Mouse (Mus musculus) limb, embryonic 11.5 days (tissue): ENCODE results near the gene Vkorc1l1. TPM values are rescaled to one million over a fixed set of nuclear protein-coding genes. Genes with fewer than 3 reads are reported as not detected.
"Not testable (repeated sequence)": the region's sequence is repeated elsewhere in the genome, so short reads cannot be mapped to it uniquely, and the experiment has no call there.

ENCODE experiments used
- ATAC-seq: fragments of 200-750 bp; cut with Nextera tagmentation; 2 replicates; pipeline ENCODE4 v1.8.0; 2017; ENCODE audit warnings: low read depth; ENCODE audit not compliant: insufficient number of reproducible peaks, low FRiP score, low TSS enrichment
- DNase-seq: peaks from one replicate; pipeline ENCODE4 v3.0.0-alpha.2; 2015; ENCODE audit warnings: low spot score
- H3K27ac ChIP-seq: fragments of 300-500 bp; sonication (generic); replicated peaks from 2 replicates; pipeline ENCODE4 v1.5.1; 2014; ENCODE audit warnings: low read depth, mild to moderate bottlenecking, low read length
- H3K27me3 ChIP-seq: fragments of 300-500 bp; sonication (generic); 2 replicates; pipeline ENCODE4 v1.6.1; 2014; ENCODE audit warnings: mild to moderate bottlenecking, low read length, mixed read lengths; ENCODE audit not compliant: control insufficient read depth, insufficient read depth
- H3K36me3 ChIP-seq: fragments of 300-500 bp; sonication (generic); 2 replicates; pipeline ENCODE4 v1.6.1; 2014; ENCODE audit warnings: mild to moderate bottlenecking, low read length, moderate library complexity, mixed read lengths; ENCODE audit not compliant: control insufficient read depth, insufficient read depth
- H3K4me1 ChIP-seq: fragments of 300-500 bp; sonication (generic); 2 replicates; pipeline ENCODE4 v1.6.1; 2014; ENCODE audit warnings: low read length, mixed read lengths; ENCODE audit not compliant: control insufficient read depth, insufficient read depth
- H3K4me2 ChIP-seq: fragments of 300-500 bp; sonication (generic); 2 replicates; pipeline ENCODE4 v1.6.1; 2014; ENCODE audit warnings: low read depth, mild to moderate bottlenecking, moderate library complexity; ENCODE audit not compliant: severe bottlenecking
- H3K4me3 ChIP-seq: fragments of 300-500 bp; sonication (generic); 2 replicates; pipeline ENCODE4 v1.5.1; 2014; ENCODE audit warnings: low read depth, low read length
- H3K9ac ChIP-seq: fragments of 300-500 bp; sonication (generic); 2 replicates; pipeline ENCODE4 v1.6.1; 2014; ENCODE audit warnings: mild to moderate bottlenecking, low read length
- H3K9me3 ChIP-seq: fragments of 300-500 bp; sonication (generic); 2 replicates; pipeline ENCODE4 v1.6.1; 2016; ENCODE audit warnings: low read length; ENCODE audit not compliant: control insufficient read depth
- WGBS: fragments of 180-500 bp; shearing (Covaris S2); extraction: QIAGEN DNeasy Blood & Tissue Kit; methylation state at CpG from one replicate; pipeline ENCODE4 v1.1.7; 2014; 5-methylcytosine and 5-hydroxymethylcytosine counted together
- polyA plus RNA-seq: library from polyadenylated mRNA; unstranded; fragments of >200 nt; fragmentation: Nextera tagmentation; extraction: Ambion mirVana; gene quantifications from 2 replicates; pipeline ENCODE4 v1.2.1, GENCODE M21; 2014

The Vkorc1l1 gene
- polyA plus RNA-seq, 1 experiment from 2014 or later, result 35.1 TPM

DNA sequence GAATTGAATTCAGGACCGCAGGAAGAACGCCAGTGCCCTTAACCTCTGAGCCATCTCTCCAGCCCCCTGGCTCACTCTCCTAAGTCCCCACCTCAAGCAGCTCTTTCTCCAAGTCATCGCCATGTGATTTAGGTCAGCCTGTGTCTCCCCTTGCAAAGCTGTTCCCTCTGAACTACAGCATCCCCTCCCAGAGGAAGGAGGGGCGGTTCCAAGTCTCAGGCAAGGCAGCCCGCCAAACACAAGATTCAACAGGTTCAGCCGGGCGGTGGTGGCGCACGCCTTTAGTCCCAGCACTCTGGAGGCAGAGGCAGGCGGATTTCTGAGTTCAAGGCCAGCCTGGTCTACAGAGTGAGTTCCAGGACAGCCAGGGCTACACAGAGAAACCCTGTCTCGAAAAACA, 26.3 kb upstream of the Vkorc1l1 start:
- H3K9me3 ChIP-seq, H3K36me3 ChIP-seq: not testable (repeated sequence)
- 85% methylated on average over 11 of the region's 11 CpGs for WGBS

DNA sequence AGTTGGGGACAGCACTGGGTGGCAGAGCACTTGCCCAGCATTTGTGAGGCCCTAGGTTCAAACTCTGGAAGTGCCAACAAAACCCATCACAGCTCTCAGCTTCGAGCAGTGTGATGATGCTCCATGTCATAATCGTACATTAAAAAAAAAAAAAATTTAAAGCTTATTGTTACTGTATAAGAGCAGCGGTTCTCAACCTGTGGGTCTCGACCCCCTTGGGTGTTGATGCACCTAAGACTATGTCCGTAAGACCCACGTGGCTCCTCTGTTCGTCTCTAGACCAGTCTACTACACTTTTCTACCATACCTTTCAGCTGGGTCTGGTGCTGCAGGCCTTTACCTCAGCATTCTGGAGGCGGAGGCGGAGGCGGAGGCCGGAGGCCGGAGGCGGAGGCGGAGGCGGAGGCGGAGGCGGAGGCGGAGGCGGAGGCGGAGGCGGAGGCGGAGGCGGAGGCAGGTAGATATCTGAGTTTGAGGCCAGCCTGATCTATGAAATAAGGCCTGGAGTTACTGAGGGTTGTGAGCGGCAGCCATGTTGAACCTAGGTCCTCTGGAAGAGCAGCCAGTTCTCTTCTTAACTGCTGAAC, 23.6 kb upstream of the Vkorc1l1 start:
- no peaks in the 10 kb centered on the region for H3K9me3 ChIP-seq
- no peak overlapping the region for H3K4me2 ChIP-seq
- H3K27ac ChIP-seq, result no peak overlapping the region
- no peak for ATAC-seq
- no peak overlapping the region for H3K9ac ChIP-seq
- no peaks in the 10 kb centered on the region for H3K36me3 ChIP-seq
- 88% methylated on average over 24 of the region's 24 CpGs for whole genome bisulfite sequencing
- no peaks in the 10 kb centered on the region for H3K27me3 ChIP-seq
- DNase-seq, result no peak
- no peaks in the 10 kb centered on the region for H3K4me1 ChIP-seq
- no peak overlapping the region for H3K4me3 ChIP-seq

More for the DNA sequence above, 26.3 kb upstream of the Vkorc1l1 start:
- not testable (repeated sequence) for H3K9ac ChIP-seq, H3K27ac ChIP-seq, H3K4me2 ChIP-seq, H3K27me3 ChIP-seq, H3K4me3 ChIP-seq, ATAC-seq, H3K4me1 ChIP-seq, DNase-seq

DNA sequence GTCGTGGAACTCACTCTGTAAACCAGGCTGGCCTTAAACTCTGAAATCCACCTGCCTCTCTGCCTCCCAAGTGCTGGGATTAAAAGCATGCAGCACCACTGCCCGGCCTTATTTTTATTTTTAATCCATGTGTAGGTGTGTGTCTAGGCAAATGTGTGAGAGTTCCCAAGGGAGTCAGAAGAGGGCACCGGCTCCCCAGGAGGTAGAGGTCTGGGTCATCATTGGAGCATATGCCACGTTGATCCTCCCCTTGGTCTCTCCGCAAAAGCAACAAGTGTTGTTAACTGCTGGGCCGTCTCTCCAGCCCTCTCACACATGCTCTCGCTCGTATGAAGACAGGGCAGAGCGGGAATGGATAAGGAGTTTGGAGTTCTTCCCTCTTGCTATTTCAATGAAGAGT, 23.0 kb upstream of the Vkorc1l1 start:
- H3K9me3 ChIP-seq, result no peaks in the 10 kb centered on the region
- H3K36me3 ChIP-seq, result no peaks in the 10 kb centered on the region
- H3K4me3 ChIP-seq, result no peak overlapping the region
- H3K4me2 ChIP-seq, result no peak overlapping the region
- WGBS, result 76% methylated on average over 9 of the region's 9 CpGs
- DNase-seq, result no peak
- ATAC-seq, result no peak
- H3K4me1 ChIP-seq, result no peaks in the 10 kb centered on the region
- H3K9ac ChIP-seq, result no peak overlapping the region
- no peak overlapping the region for H3K27ac ChIP-seq
- no peaks in the 10 kb centered on the region for H3K27me3 ChIP-seq

DNA sequence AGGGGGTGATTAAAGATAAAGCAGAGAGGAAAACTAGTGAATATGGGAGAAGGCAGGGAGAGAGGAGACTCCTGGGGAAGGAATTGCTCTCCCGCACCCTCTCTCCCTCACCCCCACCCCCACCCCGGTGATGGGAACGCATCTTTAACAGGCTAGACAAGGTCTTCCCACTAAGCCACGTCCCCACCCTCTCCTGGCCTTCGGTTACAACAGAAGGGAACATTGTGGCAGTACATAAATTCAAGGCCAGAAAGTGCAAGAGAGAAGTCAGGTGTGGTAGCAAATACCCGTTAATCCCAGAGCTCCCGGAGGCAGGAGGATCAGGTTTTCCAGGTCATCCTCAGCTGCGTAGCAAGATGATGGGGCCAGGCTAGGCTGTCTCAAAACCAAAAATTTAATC, 22.4 kb upstream of the Vkorc1l1 start:
- H3K36me3 ChIP-seq, result no peaks in the 10 kb centered on the region
- no peak for ATAC-seq
- 71% methylated on average over 8 of the region's 8 CpGs for whole genome bisulfite sequencing

DNA sequence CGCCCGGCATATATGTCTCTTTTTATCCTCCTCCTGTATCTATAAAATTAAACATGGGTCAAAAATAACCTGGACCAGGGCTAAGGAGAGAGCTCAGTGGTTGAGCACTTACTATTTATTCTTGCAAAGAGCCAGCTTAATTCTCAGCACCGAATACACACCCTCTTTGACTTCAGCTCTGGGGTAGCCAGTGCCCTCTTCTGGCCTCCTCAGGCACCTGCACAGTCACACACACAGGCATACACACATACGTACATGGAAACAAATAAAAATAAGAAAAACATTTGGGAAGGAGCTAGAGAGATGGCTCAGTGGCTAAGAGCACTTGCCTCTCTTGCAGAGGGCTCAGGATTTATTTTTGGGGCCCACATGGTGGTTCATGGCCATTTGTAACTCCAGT, 19.8 kb upstream of the Vkorc1l1 start:
- no peak overlapping the region for H3K9ac ChIP-seq
- no peaks in the 10 kb centered on the region for H3K4me1 ChIP-seq
- no peak overlapping the region for H3K4me2 ChIP-seq
- 91% methylated on average over 4 of the region's 4 CpGs for WGBS
- H3K36me3 ChIP-seq, result no peaks in the 10 kb centered on the region
- H3K27ac ChIP-seq, result no peak overlapping the region
- no peak for ATAC-seq
- H3K4me3 ChIP-seq, result no peak overlapping the region
- no peaks in the 10 kb centered on the region for H3K27me3 ChIP-seq
- no peaks in the 10 kb centered on the region for H3K9me3 ChIP-seq
- DNase-seq, result no peak

More for the DNA sequence above, 22.4 kb upstream of the Vkorc1l1 start:
- no peaks in the 10 kb centered on the region for H3K4me1 ChIP-seq
- no peak overlapping the region for H3K4me3 ChIP-seq
- no peak overlapping the region for H3K4me2 ChIP-seq
- no peak overlapping the region for H3K27ac ChIP-seq
- DNase-seq, result no peak
- H3K9ac ChIP-seq, result no peak overlapping the region
- H3K9me3 ChIP-seq, result no peaks in the 10 kb centered on the region
- no peaks in the 10 kb centered on the region for H3K27me3 ChIP-seq

DNA sequence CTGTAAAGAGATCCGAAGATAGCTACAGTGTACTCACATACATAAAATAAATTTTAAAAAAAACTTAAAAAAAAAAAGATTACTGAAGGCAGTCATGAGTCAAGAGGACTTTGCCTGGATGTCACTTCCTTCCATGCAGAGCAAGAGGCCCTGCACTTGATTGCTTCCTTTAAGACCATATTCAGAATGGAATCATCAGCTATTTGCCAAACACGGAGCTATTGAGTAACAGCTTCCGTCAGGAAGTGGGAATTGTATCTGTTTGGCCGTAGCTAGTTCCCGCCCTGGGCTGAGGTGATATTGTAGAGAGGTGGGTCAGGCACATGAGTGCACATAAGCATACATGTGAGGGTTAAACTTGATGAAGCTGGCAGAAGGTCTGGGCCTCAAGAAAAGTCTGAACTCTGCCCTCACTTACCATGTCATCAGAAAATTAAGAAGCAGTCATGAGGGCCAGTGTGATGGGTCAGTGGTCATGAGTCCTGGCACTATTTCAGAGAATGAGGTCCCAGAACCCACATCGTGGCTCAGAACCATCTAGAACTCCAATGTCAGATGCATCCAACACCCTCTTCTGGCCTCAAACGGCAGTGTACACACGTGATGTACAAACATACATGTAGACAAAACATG, 16.8 kb upstream of the Vkorc1l1 start:
- Histone ChIP-seq H3K4me3 (no peak overlapping the region), H3K27ac (no peak overlapping the region), H3K4me2 (no peak overlapping the region), H3K9me3 (no peaks in the 10 kb centered on the region), H3K4me1 (no peaks in the 10 kb centered on the region), H3K9ac (no peak overlapping the region), H3K36me3 (no peaks in the 10 kb centered on the region), H3K27me3 (no peaks in the 10 kb centered on the region)
- 89% methylated on average over 8 of the region's 8 CpGs for WGBS
- DNase-seq (no peak), ATAC-seq (no peak)

DNA sequence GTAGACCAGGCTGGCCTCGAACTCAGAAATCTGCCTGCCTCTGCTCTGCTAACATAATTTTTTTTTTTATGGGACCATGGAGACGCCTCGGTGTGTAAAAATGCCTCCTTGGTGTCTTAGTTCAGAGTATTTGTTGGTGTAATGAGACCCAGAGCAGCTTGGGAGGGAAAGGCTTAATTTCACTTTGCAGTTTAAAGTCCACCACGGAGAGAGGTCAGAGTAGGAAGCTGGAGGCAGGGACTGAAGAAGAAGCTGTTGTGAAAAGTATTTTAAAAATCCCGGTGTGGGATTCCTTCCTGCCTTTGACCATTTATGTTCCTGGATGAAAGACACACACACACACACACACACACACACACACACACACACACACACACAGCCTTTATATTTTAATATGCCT, 15.8 kb upstream of the Vkorc1l1 start:
- Histone ChIP-seq H3K4me1 (no peaks in the 10 kb centered on the region), H3K4me2 (no peak overlapping the region), H3K27ac (no peak overlapping the region), H3K36me3 (no peaks in the 10 kb centered on the region), H3K9me3 (no peaks in the 10 kb centered on the region), H3K4me3 (no peak overlapping the region), H3K9ac (no peak overlapping the region), H3K27me3 (no peaks in the 10 kb centered on the region)
- ATAC-seq (no peak), DNase-seq (no peak)
- 78% methylated on average over 5 of the region's 5 CpGs for WGBS

DNA sequence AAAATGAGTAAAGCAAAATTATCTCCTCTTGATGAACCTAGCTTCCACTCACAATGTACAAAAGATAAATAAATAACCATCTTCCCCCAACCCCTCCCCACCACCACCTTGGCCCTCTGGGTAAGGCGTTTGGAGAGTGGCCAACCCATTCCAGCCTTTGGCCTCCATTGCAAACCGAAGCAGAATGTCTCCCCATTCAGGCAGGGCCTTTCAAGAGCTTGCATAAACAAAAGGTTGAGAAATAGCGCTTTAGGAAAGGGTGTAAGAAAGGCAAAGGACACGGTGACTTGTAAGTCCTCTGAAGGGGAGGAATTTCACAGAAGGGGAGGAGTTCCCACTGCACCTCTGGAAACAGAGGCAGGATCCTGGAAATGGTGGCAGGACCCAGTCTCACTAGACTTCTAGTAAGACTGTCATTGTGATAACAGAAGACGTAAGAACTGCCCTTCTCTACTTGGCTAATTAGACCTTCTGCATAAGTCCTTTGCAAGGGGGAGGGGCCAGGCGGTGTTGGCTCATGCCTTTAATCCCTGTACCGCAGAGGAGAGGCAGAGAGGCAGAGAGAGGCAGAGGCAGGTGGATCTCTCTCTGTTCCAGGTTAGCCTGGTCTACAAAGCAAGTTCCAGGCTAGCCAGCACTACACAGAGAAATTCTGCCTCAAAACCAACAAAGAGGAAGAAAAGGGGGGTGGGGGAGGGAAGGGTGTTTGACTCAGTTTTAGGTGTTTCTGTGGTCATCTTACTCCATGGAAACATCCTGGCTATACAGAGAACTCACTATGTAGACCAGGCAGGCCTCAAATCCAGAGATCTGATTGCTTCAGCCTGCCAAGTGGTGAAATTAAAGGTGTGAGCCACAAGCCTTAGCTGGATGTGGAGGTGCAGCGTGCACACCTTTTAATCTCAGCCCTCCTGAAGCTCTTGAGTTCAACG, 11.6 kb upstream of the Vkorc1l1 start:
- Histone ChIP-seq H3K27me3 (no peaks in the 10 kb centered on the region), H3K9me3 (no peaks in the 10 kb centered on the region), H3K36me3 (no peaks in the 10 kb centered on the region), H3K4me2 (no peak overlapping the region), H3K4me1 (no peaks in the 10 kb centered on the region), H3K27ac (no peak overlapping the region), H3K9ac (no peak overlapping the region), H3K4me3 (no peak overlapping the region)
- 53% methylated on average over 9 of the region's 9 CpGs for WGBS
- no peak for DNase-seq
- ATAC-seq, result no peak
